ENCODE assay signal across 7 mouse cellular contexts in genomic region chr7:44839491-44840191, GRCm38 (mm10). TPM values are rescaled to one million over a fixed set of nuclear protein-coding genes. Genes with fewer than 3 reads are reported as not detected.
DNase-seq lines count a peak whose midpoint lies in the region; ATAC-seq and TF ChIP-seq lines count a peak whose summit lies in the region.

No protein-coding gene starts in this region.

- H3K9me3 ChIP-seq in limb, embryonic 14.5 days (ENCODE audit: control insufficient read depth, low read length), result no peaks in the 10 kb centered on the region
- H3K9me3 ChIP-seq in midbrain, embryonic 14.5 days (ENCODE audit: control insufficient read depth, low read length), result no peaks in the 10 kb centered on the region
- H3K9me3 ChIP-seq in stomach, embryonic 15.5 days, result no peaks in the 10 kb centered on the region

- TF ChIP-seq CTCF in thymus, adult 2 months (IDR thresholded peaks at IDR 0.05; ENCODE audit: borderline replicate concordance, control insufficient read depth, extremely low read depth, insufficient read depth, low read length, poor library complexity), result no peak

- H3K4me3 ChIP-seq in thymus, adult 2 months (ENCODE audit: control insufficient read depth, insufficient read depth, low read length), result peak overlapping the region; percentile 0
- H3K4me3 ChIP-seq in limb, embryonic 14.5 days (replicated peaks; ENCODE audit: low read length), result peak overlapping the region; percentile 31
- peak overlapping the region; percentile 27 for H3K4me3 ChIP-seq in midbrain, embryonic 14.5 days (replicated peaks; ENCODE audit: low read depth, low read length)
- peak overlapping the region; percentile 31 for H3K4me3 ChIP-seq in stomach, embryonic 15.5 days (replicated peaks)

- H3K4me2 ChIP-seq in limb, embryonic 14.5 days (replicated peaks; ENCODE audit: low read depth, low read length, severe bottlenecking), result peak overlapping the region; percentile 47
- peak overlapping the region; percentile 56 for H3K4me2 ChIP-seq in midbrain, embryonic 14.5 days (ENCODE audit: low read length)
- peak overlapping the region; percentile 78 for H3K4me2 ChIP-seq in stomach, embryonic 15.5 days

- WGBS in thymus, adult 2 months, result 7% methylated on average over 58 of the region's 58 CpGs
- 2% methylated on average over 45 of the region's 58 CpGs for WGBS in limb, embryonic 14.5 days
- 2% methylated on average over 58 of the region's 58 CpGs for WGBS in midbrain, embryonic 14.5 days
- 3% methylated on average over 58 of the region's 58 CpGs for WGBS in stomach, embryonic 15.5 days

- peaks cover 2% of the 10 kb centered on the region; the same call in 1 of the 2 replicates for H3K27me3 ChIP-seq in thymus, adult 2 months (ENCODE audit: control insufficient read depth, insufficient read depth, low read length)
- peaks cover 27% of the 10 kb centered on the region; the same call in 1 of the 2 replicates for H3K27me3 ChIP-seq in limb, embryonic 14.5 days (ENCODE audit: control insufficient read depth, insufficient read depth, low read length)
- H3K27me3 ChIP-seq in midbrain, embryonic 14.5 days (ENCODE audit: control insufficient read depth, insufficient read depth, low read length), result peaks cover 15% of the 10 kb centered on the region
- H3K27me3 ChIP-seq in stomach, embryonic 15.5 days (replicated peaks), result peaks cover 10% of the 10 kb centered on the region

- no peak for TF ChIP-seq POLR2A in thymus, adult 2 months (IDR thresholded peaks at IDR 0.05; ENCODE audit: control insufficient read depth, extremely low read depth, insufficient read depth, low read length, poor library complexity)
- TF ChIP-seq POLR2A in limb, embryonic 14.5 days (IDR thresholded peaks at IDR 0.05; ENCODE audit: borderline replicate concordance, extremely low read depth, insufficient read depth, insufficient read length), result no peak

- peaks cover 23% of the 10 kb centered on the region for H3K36me3 ChIP-seq in thymus, adult 2 months (ENCODE audit: control insufficient read depth, insufficient read depth, low read length)
- H3K36me3 ChIP-seq in limb, embryonic 14.5 days (ENCODE audit: control insufficient read depth, insufficient read depth, low read length), result peaks cover 48% of the 10 kb centered on the region
- peaks cover 43% of the 10 kb centered on the region for H3K36me3 ChIP-seq in midbrain, embryonic 14.5 days (ENCODE audit: control insufficient read depth, insufficient read depth, low read length)
- peaks cover 32% of the 10 kb centered on the region for H3K36me3 ChIP-seq in stomach, embryonic 15.5 days

- no peak overlapping the region for H3K27ac ChIP-seq in thymus, adult 2 months (ENCODE audit: control insufficient read depth, insufficient read depth, low read length)
- H3K27ac ChIP-seq in limb, embryonic 14.5 days (replicated peaks; ENCODE audit: low read depth, low read length), result no peak overlapping the region
- no peak overlapping the region for H3K27ac ChIP-seq in midbrain, embryonic 14.5 days (replicated peaks; ENCODE audit: low read depth, low read length)
- H3K27ac ChIP-seq in stomach, embryonic 15.5 days, result no peak overlapping the region

- peak; percentile 37 for ATAC-seq in limb, embryonic 14.5 days (ENCODE audit: low FRiP score, low read depth)
- ATAC-seq in midbrain, embryonic 14.5 days (ENCODE audit: low FRiP score, low TSS enrichment), result peak; percentile 54
- ATAC-seq in stomach, embryonic 15.5 days (ENCODE audit: insufficient read depth, low FRiP score, low read depth), result peak; percentile 13; the same call in 1 of the 2 replicates

- peaks cover 11% of the 10 kb centered on the region for H3K4me1 ChIP-seq in thymus, adult 2 months (replicated peaks; ENCODE audit: control insufficient read depth, insufficient read depth, low read length)
- peaks cover 7% of the 10 kb centered on the region; the same call in 1 of the 2 replicates for H3K4me1 ChIP-seq in limb, embryonic 14.5 days (ENCODE audit: control insufficient read depth, insufficient read depth, low read length)
- peaks cover 6% of the 10 kb centered on the region; the same call in 1 of the 2 replicates for H3K4me1 ChIP-seq in midbrain, embryonic 14.5 days (ENCODE audit: control insufficient read depth, insufficient read depth, low read length)
- peaks cover 15% of the 10 kb centered on the region for H3K4me1 ChIP-seq in stomach, embryonic 15.5 days

- DNase-seq in thymus, adult 2 months, result peak; percentile 41
- no peak for DNase-seq in thymus, adult 18-20 months
- peak; percentile 62 for DNase-seq in embryo, embryonic 11 days
- DNase-seq in heart, postnatal 4 days, result peak; percentile 62
- peak; percentile 31 for DNase-seq in limb, embryonic 14.5 days (ENCODE audit: low spot score)
- DNase-seq in midbrain, embryonic 14.5 days, result peak; percentile 78

- H3K9ac ChIP-seq in limb, embryonic 14.5 days (ENCODE audit: low read depth, low read length, severe bottlenecking), result peak overlapping the region; percentile 13
- peak overlapping the region; percentile 43; the same call in 1 of the 2 replicates for H3K9ac ChIP-seq in midbrain, embryonic 14.5 days (replicated peaks; ENCODE audit: low read length)
- H3K9ac ChIP-seq in stomach, embryonic 15.5 days, result peak overlapping the region; percentile 32; the same call in 1 of the 2 replicates

RNA-seq across cellular contexts. Expression of gene Akt1s1, which starts 9.2 kb away (rescaled TPM):
- polyA plus RNA-seq in thymus, adult 2 months (2012; rRNA removed), result 91.4 and 120 TPM in 2 replicates
- 10 to 100 TPM; 70.6 to 82.6 TPM for total RNA-seq in heart, postnatal 4 days (2021)
- polyA plus RNA-seq in limb, embryonic 14.5 days (2012; rRNA removed), result 179 and 270 TPM in 2 replicates
- 66.1 and 70.5 TPM in 2 replicates for polyA plus RNA-seq in limb, embryonic 14.5 days (2014; fragmentation: Nextera tagmentation; extraction: Ambion mirVana)
- polyA plus RNA-seq in midbrain, embryonic 14.5 days (2014; fragmentation: Nextera tagmentation; extraction: Ambion mirVana), result 61.9 and 63.7 TPM in 2 replicates
- polyA plus RNA-seq in stomach, embryonic 15.5 days (2015; fragmentation: Nextera tagmentation; extraction: Ambion mirVana), result 110 and 112 TPM in 2 replicates

RNA-seq across cellular contexts. Expression of gene Tbc1d17, which starts 9.2 kb away (rescaled TPM):
- 138 and 151 TPM in 2 replicates for polyA plus RNA-seq in thymus, adult 2 months (2012; rRNA removed)
- total RNA-seq in heart, postnatal 4 days (2021), result 10 to 100 TPM; 33.0 to 38.0 TPM
- 86.0 and 103 TPM in 2 replicates for polyA plus RNA-seq in limb, embryonic 14.5 days (2012; rRNA removed)
- polyA plus RNA-seq in limb, embryonic 14.5 days (2014; fragmentation: Nextera tagmentation; extraction: Ambion mirVana), result 76.0 and 81.7 TPM in 2 replicates
- polyA plus RNA-seq in midbrain, embryonic 14.5 days (2014; fragmentation: Nextera tagmentation; extraction: Ambion mirVana), result 107 and 122 TPM in 2 replicates
- polyA plus RNA-seq in stomach, embryonic 15.5 days (2015; fragmentation: Nextera tagmentation; extraction: Ambion mirVana), result 64.5 and 72.0 TPM in 2 replicates

RNA-seq across cellular contexts. Expression of gene Pnkp, which starts 17.3 kb away (rescaled TPM):
- polyA plus RNA-seq in thymus, adult 2 months (2012; rRNA removed), result 110 and 135 TPM in 2 replicates
- 10 to 100 TPM; 19.6 to 19.9 TPM for total RNA-seq in heart, postnatal 4 days (2021)
- 28.7 and 32.0 TPM in 2 replicates for polyA plus RNA-seq in limb, embryonic 14.5 days (2012; rRNA removed)
- 23.8 and 26.6 TPM in 2 replicates for polyA plus RNA-seq in limb, embryonic 14.5 days (2014; fragmentation: Nextera tagmentation; extraction: Ambion mirVana)
- polyA plus RNA-seq in midbrain, embryonic 14.5 days (2014; fragmentation: Nextera tagmentation; extraction: Ambion mirVana), result 28.8 and 30.4 TPM in 2 replicates
- polyA plus RNA-seq in stomach, embryonic 15.5 days (2015; fragmentation: Nextera tagmentation; extraction: Ambion mirVana), result 25.5 and 32.7 TPM in 2 replicates

RNA-seq across cellular contexts. Expression of gene Atf5, which starts 23.2 kb away (rescaled TPM):
- polyA plus RNA-seq in thymus, adult 2 months (2012; rRNA removed), result 76.5 and 102 TPM in 2 replicates
- total RNA-seq in heart, postnatal 4 days (2021), result 10 to 100 TPM; 34.9 to 37.2 TPM
- 47.9 and 69.8 TPM in 2 replicates for polyA plus RNA-seq in limb, embryonic 14.5 days (2012; rRNA removed)
- polyA plus RNA-seq in limb, embryonic 14.5 days (2014; fragmentation: Nextera tagmentation; extraction: Ambion mirVana), result 3.1 and 3.7 TPM in 2 replicates
- 2.2 and 2.8 TPM in 2 replicates for polyA plus RNA-seq in midbrain, embryonic 14.5 days (2014; fragmentation: Nextera tagmentation; extraction: Ambion mirVana)
- 5.3 and 6.4 TPM in 2 replicates for polyA plus RNA-seq in stomach, embryonic 15.5 days (2015; fragmentation: Nextera tagmentation; extraction: Ambion mirVana)

RNA-seq across cellular contexts. Expression of gene Il4i1, which starts 23.5 kb away (rescaled TPM):
- polyA plus RNA-seq in thymus, adult 2 months (2012; rRNA removed), result 71.7 and 74.4 TPM in 2 replicates
- total RNA-seq in heart, postnatal 4 days (2021), result 1 to 10 TPM; 1.4 to 2.0 TPM
- polyA plus RNA-seq in limb, embryonic 14.5 days (2012; rRNA removed), result 0.87 and 1.0 TPM in 2 replicates
- 1.6 and 2.5 TPM in 2 replicates for polyA plus RNA-seq in limb, embryonic 14.5 days (2014; fragmentation: Nextera tagmentation; extraction: Ambion mirVana)
- 0.97 and 1.4 TPM in 2 replicates for polyA plus RNA-seq in midbrain, embryonic 14.5 days (2014; fragmentation: Nextera tagmentation; extraction: Ambion mirVana)
- 1.3 and 1.4 TPM in 2 replicates for polyA plus RNA-seq in stomach, embryonic 15.5 days (2015; fragmentation: Nextera tagmentation; extraction: Ambion mirVana)

Comparison
In these comparisons a context has a peak if more than half of its experiments do, and no peak if none do; other contexts are left out.
1. DNase-seq: peak in thymus, adult 2 months (single experiment), embryo, embryonic 11 days (single experiment), heart, postnatal 4 days (single experiment), limb, embryonic 14.5 days (single experiment) and midbrain, embryonic 14.5 days (single experiment); none in thymus, adult 18-20 months (0 of 2).
2. Peak in every context shown above with its lines, with median percentiles within 50 percentile points of each other: H3K4me3 ChIP-seq, ATAC-seq, H3K4me2 ChIP-seq and H3K9ac ChIP-seq.